Mouse (Mus musculus): ENCODE data around the gene Coro2a.

GRCm38 (mm10) chr4:46532511-46532910 lies 69.5 kb downstream of the Coro2a start:
- TF ChIP-seq CHD2 (IDR thresholded peaks at IDR 0.05; ENCODE audit: low read length) = no peak
- TF ChIP-seq ZNF384 (IDR thresholded peaks at IDR 0.05; ENCODE audit: low read depth, low read length) = no peak
- TF ChIP-seq CTCF (IDR thresholded peaks at IDR 0.05 in 2 of 3, conservative IDR thresholded peaks at IDR 0.05 in 1 of 3; ENCODE audit: control insufficient read depth in 1 of 3, insufficient read depth in 1 of 3, low read depth in 2 of 3, low read length in 3 of 3, poor library complexity in 1 of 3, severe bottlenecking in 1 of 3) = no peak
- TF ChIP-seq NRF1 (IDR thresholded peaks at IDR 0.05; ENCODE audit: insufficient read depth, low read depth, low read length, poor library complexity, severe bottlenecking) = no peak
- TF ChIP-seq GABPA (IDR thresholded peaks at IDR 0.05; ENCODE audit: low read depth, low read length) = no peak
- no peak for TF ChIP-seq ZC3H11A (IDR thresholded peaks at IDR 0.05; ENCODE audit: low read depth, low read length)
- no peak for TF ChIP-seq POLR2A (IDR thresholded peaks at IDR 0.05; ENCODE audit: control insufficient read depth in 1 of 2, insufficient read depth in 1 of 2, low read depth in 1 of 2, low read length in 2 of 2, poor library complexity in 1 of 2)
